Mouse (Mus musculus): ENCODE data around the gene Ewsr1. TPM values are rescaled to one million over a fixed set of nuclear protein-coding genes. Genes with fewer than 3 reads are reported as not detected.

Ewsr1 gene
- polyA plus RNA-seq, 2 experiments = 357 to 828 TPM

DNA sequence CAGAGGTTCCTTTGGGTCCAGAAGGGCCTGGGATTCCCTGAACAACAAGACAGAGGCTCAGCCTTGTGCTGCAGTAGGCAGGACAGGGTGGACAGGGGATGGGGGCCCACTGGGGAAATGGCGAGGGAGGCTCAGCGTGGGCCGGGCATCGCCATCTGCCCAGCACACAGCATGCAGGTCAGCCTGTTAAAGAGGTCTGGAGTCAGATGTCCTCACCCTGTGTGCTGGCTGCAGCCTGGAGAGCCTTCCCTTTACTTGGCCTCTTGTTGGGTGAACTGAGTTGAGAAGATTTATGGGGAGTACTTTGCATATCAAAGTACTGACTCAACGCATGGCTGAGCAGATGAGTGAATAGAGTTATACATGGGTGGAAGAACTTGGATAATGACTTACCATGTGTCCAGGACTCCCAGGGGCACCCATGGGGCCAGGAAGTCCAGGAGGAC is 30.0 kb upstream of the Ewsr1 start:
- no peaks in the 10 kb centered on the region for H3K36me3 ChIP-seq (ENCODE audit: control insufficient read depth, insufficient read depth, low read length)
- no peak for TF ChIP-seq POLR2A (IDR thresholded peaks at IDR 0.05; ENCODE audit: borderline replicate concordance, extremely low read depth, insufficient read depth, insufficient read length)
- H3K4me3 ChIP-seq (replicated peaks; ENCODE audit: low read length) = no peak overlapping the region
- no peaks in the 10 kb centered on the region for H3K4me1 ChIP-seq (ENCODE audit: control insufficient read depth, insufficient read depth, low read length)
- H3K9ac ChIP-seq (ENCODE audit: low read depth, low read length, severe bottlenecking) = no peak overlapping the region
- H3K27ac ChIP-seq (replicated peaks; ENCODE audit: low read depth, low read length) = no peak overlapping the region
- DNase-seq (ENCODE audit: low spot score) (no peak), ATAC-seq (ENCODE audit: low FRiP score, low read depth) (no peak)
- H3K27me3 ChIP-seq (ENCODE audit: control insufficient read depth, insufficient read depth, low read length) = no peaks in the 10 kb centered on the region
- H3K9me3 ChIP-seq (ENCODE audit: control insufficient read depth, low read length) = no peaks in the 10 kb centered on the region
- 38% methylated on average over 5 of the region's 5 CpGs for WGBS
- no peak overlapping the region for H3K4me2 ChIP-seq (replicated peaks; ENCODE audit: low read depth, low read length, severe bottlenecking)

DNA sequence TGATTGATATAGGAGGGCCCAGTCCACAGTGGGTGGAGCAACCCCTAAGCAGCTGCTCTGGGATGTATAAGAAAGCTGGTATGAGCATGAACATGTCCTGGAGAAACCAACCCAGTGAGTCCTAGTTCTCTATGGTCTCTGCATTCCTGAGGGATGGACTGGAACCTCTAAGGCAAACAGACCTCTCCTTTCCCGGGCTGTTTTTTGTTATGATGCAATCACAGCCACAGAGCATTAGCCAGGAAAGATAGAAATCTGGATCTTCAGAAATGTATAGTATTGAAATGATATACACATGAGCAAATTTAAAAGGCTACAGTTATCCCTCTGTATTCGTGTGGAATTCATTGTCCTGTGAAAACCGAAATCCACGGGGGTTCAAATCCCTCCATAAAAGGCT is 26.6 kb upstream of the Ewsr1 start:
- Histone ChIP-seq H3K4me2 (replicated peaks; ENCODE audit: low read depth, low read length, severe bottlenecking) (no peak overlapping the region), H3K9ac (ENCODE audit: low read depth, low read length, severe bottlenecking) (no peak overlapping the region), H3K4me1 (ENCODE audit: control insufficient read depth, insufficient read depth, low read length) (no peaks in the 10 kb centered on the region), H3K36me3 (ENCODE audit: control insufficient read depth, insufficient read depth, low read length) (no peaks in the 10 kb centered on the region), H3K4me3 (replicated peaks; ENCODE audit: low read length) (no peak overlapping the region), H3K27ac (replicated peaks; ENCODE audit: low read depth, low read length) (no peak overlapping the region), H3K9me3 (ENCODE audit: control insufficient read depth, low read length) (no peaks in the 10 kb centered on the region), H3K27me3 (ENCODE audit: control insufficient read depth, insufficient read depth, low read length) (no peaks in the 10 kb centered on the region)
- no peak for TF ChIP-seq POLR2A (IDR thresholded peaks at IDR 0.05; ENCODE audit: borderline replicate concordance, extremely low read depth, insufficient read depth, insufficient read length)
- ATAC-seq (ENCODE audit: low FRiP score, low read depth) = no peak
- DNase-seq (ENCODE audit: low spot score) = no peak
- 79% methylated on average over 4 of the region's 4 CpGs for WGBS

DNA sequence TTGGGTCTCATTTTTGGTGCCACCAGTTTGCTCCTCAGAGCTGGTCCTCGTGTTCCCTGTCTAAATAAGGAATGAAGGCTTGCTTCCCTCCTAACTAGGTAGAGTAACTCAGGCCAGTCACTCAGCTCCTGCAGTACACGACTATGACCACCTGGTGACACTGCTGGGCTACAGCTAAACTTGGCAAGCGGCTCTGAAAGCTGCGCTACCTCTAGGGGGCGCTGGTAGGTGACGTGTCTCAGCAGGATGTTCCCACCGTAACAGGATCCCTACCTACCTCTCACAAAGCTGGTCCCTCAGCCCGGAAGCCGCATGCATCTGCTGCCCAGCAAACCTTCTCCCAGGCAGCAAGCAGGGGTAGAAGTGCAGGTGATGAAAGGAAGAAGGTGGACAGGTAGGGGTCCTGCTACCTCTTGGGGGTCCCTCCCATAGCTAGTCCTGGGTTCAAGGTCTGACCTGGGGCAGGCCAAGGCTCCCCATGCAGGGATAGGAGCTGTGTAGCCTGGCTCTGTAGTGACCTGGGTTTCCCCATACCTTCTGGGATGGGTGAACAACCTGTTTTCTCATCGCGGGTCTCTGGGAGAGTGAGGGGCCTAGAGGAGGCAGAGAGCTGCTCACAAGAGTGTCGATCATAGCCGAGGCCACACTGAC is 16.0 kb upstream of the Ewsr1 start:
- DNase-seq (ENCODE audit: low spot score) = peak; percentile 80
- Histone ChIP-seq H3K4me2 (replicated peaks; ENCODE audit: low read depth, low read length, severe bottlenecking) (no peak overlapping the region), H3K9me3 (ENCODE audit: control insufficient read depth, low read length) (no peaks in the 10 kb centered on the region), H3K4me3 (replicated peaks; ENCODE audit: low read length) (no peak overlapping the region), H3K27ac (replicated peaks; ENCODE audit: low read depth, low read length) (no peak overlapping the region), H3K9ac (ENCODE audit: low read depth, low read length, severe bottlenecking) (no peak overlapping the region), H3K36me3 (ENCODE audit: control insufficient read depth, insufficient read depth, low read length) (no peaks in the 10 kb centered on the region), H3K27me3 (ENCODE audit: control insufficient read depth, insufficient read depth, low read length) (no peaks in the 10 kb centered on the region), H3K4me1 (ENCODE audit: control insufficient read depth, insufficient read depth, low read length) (no peaks in the 10 kb centered on the region)
- TF ChIP-seq POLR2A (IDR thresholded peaks at IDR 0.05; ENCODE audit: borderline replicate concordance, extremely low read depth, insufficient read depth, insufficient read length) = no peak
- WGBS = 25% methylated on average over 13 of the region's 13 CpGs
- ATAC-seq (ENCODE audit: low FRiP score, low read depth) = peak; percentile 71

DNA sequence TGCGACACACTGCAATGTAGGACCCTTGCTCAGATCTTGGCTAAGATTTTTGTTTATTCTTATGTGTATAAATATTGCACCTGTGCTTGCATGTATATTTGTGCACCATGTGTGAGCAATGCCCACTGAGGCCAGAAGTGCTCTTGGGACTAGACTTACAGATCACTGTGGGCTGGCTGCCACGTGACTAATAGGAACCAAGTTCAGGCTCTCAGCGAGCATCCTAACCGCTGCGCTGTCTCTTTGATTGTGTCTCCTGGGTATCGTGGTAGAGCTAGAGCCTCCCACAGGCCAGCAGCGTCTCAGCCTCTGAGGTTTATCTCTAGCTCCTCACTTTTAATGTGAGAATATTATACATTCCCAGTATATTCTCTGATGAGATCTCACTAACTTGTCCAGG is 14.6 kb upstream of the Ewsr1 start:
- Histone ChIP-seq H3K9ac (ENCODE audit: low read depth, low read length, severe bottlenecking) (no peak overlapping the region), H3K36me3 (ENCODE audit: control insufficient read depth, insufficient read depth, low read length) (no peaks in the 10 kb centered on the region), H3K4me3 (replicated peaks; ENCODE audit: low read length) (no peak overlapping the region), H3K27me3 (ENCODE audit: control insufficient read depth, insufficient read depth, low read length) (no peaks in the 10 kb centered on the region), H3K4me2 (replicated peaks; ENCODE audit: low read depth, low read length, severe bottlenecking) (no peak overlapping the region), H3K9me3 (ENCODE audit: control insufficient read depth, low read length) (no peaks in the 10 kb centered on the region), H3K27ac (replicated peaks; ENCODE audit: low read depth, low read length) (no peak overlapping the region), H3K4me1 (ENCODE audit: control insufficient read depth, insufficient read depth, low read length) (no peaks in the 10 kb centered on the region)
- DNase-seq (ENCODE audit: low spot score) (no peak), ATAC-seq (ENCODE audit: low FRiP score, low read depth) (no peak)
- WGBS = 80% methylated on average over 7 of the region's 7 CpGs
- TF ChIP-seq POLR2A (IDR thresholded peaks at IDR 0.05; ENCODE audit: borderline replicate concordance, extremely low read depth, insufficient read depth, insufficient read length) = no peak

DNA sequence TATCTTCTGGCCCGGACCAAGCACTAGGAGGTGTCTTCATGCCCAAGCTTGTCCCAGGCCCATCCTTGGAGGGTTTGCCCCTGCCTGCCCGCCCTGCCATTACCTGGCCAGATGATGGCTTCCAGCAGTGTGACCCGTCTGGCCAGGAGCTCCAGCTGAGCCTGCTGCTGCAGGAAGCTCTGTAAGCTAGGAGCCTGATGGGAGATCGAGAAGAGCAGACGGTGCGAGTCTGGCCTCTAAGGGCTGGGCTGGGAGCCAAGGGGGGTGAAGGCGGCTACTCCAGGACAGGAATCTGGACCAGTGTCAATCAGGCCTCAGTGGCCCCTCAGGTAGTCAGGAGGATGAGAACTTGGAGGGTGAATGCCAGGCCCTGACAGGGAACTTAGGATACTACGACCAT is 10.4 kb upstream of the Ewsr1 start:
- no peaks in the 10 kb centered on the region for H3K4me1 ChIP-seq (ENCODE audit: control insufficient read depth, insufficient read depth, low read length)
- no peak overlapping the region for H3K4me3 ChIP-seq (replicated peaks; ENCODE audit: low read length)
- no peaks in the 10 kb centered on the region for H3K27me3 ChIP-seq (ENCODE audit: control insufficient read depth, insufficient read depth, low read length)
- no peak for TF ChIP-seq POLR2A (IDR thresholded peaks at IDR 0.05; ENCODE audit: borderline replicate concordance, extremely low read depth, insufficient read depth, insufficient read length)
- ATAC-seq (ENCODE audit: low FRiP score, low read depth) (no peak), DNase-seq (ENCODE audit: low spot score) (no peak)
- H3K36me3 ChIP-seq (ENCODE audit: control insufficient read depth, insufficient read depth, low read length) = 0 out of 2 replicates have a peak, but pooled peaks cover 4% of the 10 kb centered on the region
- WGBS = 56% methylated on average over 8 of the region's 8 CpGs
- no peak overlapping the region for H3K4me2 ChIP-seq (replicated peaks; ENCODE audit: low read depth, low read length, severe bottlenecking)
- H3K9me3 ChIP-seq (ENCODE audit: control insufficient read depth, low read length) = no peaks in the 10 kb centered on the region
- no peak overlapping the region for H3K27ac ChIP-seq (replicated peaks; ENCODE audit: low read depth, low read length)
- no peak overlapping the region for H3K9ac ChIP-seq (ENCODE audit: low read depth, low read length, severe bottlenecking)
